Mouse (Mus musculus): ENCODE data around the gene Mettl7a1. TPM values are rescaled to one million over a fixed set of nuclear protein-coding genes. Genes with fewer than 3 reads are reported as not detected.

The Mettl7a1 gene
- 6.5 and 7.0 TPM in 2 replicates for polyA plus RNA-seq (2015; fragmentation: Nextera tagmentation; extraction: Ambion mirVana)

DNA sequence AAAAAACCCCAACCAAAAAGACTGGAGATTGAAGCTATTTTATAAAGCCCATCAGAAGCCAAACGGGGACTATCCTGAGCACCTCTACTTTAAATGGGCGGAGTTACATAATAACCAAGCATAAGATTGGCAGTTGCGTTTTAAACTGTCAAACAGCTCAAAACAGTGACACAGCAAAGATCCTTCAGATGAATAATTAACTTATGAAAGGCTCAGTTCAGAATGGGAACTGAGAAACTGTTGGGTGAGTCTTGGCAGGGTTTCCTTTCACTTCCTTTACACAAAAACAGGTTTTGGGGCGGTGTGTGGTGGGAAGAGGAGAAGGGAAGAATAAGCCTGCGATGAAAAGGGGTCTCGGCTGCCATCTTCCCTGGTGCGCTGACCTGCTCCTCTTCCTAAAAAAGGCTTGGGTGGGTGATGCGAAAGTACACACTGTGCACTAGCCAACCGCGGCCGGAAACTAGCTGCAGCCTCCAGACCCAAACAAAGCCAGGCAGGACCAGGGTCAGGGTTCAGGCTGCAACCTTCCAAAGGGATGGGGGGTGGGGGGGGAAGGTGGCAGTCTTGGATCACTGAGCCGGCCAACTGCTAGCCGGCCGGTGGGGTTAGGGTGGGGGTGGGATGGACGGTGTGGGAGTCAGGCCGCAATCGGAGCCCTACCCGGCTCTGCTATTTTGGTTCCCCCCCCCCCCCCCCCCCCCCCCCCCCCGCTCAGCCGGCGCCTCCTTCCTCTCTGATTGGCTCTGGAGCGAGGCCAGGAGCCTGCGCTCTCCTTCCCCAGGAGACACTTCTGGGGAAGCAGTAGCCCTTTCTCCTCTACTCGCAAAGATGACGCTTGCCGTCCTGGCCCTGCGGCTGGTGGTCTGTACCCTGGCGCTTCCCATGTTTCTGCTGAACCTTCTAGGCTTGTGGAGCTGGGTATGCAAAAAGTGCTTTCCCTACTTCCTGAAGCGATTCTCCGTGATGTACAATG is at the start of gene Mettl7a1:
Gene Mettl7a1, plus strand, starts transcription at position 122 of the 973 bp plus-strand sequence.

DNA sequence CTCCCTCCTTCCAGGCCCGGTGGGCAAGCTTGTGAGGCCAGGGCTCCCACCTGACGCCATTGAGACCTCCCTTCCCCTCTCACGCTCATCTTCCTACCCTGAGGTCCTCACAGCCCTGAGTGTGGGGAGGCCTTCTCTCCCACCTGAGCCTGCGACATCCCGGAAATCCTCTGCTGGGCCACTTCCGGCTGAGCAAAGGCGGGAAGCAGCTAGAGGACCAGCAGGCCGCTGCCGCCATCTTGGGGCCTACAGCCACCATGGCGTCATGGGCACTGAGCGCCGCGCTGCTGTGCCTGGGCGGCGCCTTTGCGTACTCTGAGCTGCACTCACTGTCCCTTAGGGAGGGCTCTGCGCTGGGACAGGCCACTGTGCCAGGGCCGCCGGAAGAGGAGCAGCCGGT is 23.3 kb upstream of the Mettl7a1 start, which contains the start of gene Tmprss12:
Gene Tmprss12, plus strand, starts transcription at position 212 of the 400 bp plus-strand sequence.

DNA sequence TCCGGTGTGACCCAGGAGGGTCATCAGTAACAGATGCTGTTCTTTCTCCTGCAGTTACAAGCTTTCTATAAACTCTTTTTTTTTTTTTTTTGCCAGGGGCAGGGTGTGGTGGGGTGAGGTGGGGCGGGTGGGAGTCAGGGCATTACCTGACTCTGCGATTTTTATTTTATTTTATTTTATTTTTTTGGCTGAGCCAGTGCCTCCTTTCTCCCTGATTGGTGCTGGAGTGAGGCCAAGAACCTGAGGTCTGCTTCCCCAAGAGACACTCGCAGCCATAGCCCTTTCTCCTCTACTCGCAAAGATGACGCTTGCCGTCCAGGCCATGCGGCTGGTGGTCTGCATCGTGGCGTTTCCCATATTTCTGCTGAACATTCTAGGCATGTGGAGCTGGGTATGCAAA is 30.7 kb downstream of the Mettl7a1 start, which contains the start of gene Mettl7a3:
Gene Mettl7a3, plus strand, starts transcription at position 301 of the 400 bp plus-strand sequence.

DNA sequence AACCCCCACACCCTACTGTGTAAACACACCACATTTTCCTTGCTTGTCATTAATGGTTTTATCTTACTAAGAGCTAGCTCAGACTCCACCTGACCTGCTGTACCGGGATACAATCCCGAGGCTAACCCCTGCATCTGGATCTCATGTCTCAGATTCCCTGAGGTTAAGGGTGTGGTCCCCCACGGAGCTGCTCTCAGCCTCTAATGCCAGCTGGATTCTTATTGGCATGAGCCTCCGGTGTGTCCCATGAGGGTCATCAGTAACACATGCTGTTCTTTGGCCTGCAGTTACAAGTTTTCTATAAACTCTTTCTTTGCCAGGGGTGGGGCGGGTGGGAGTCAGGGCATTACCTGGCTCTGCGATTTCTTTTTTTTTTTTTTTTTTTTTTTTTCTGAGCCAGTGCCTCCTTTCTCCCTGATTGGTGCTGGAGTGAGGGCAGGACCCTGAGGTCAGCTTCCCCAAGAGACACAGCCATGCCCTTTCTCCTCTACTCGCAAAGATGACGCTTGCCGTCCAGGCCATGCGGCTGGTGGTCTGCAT is 48.8 kb downstream of the Mettl7a1 start, which contains the start of the genes Methig1 and Mettl7a2:
Gene Methig1, plus strand, starts transcription at position 439 of the 540 bp plus-strand sequence.
Gene Mettl7a2, plus strand, starts transcription at position 490 of the 540 bp plus-strand sequence.

DNA sequence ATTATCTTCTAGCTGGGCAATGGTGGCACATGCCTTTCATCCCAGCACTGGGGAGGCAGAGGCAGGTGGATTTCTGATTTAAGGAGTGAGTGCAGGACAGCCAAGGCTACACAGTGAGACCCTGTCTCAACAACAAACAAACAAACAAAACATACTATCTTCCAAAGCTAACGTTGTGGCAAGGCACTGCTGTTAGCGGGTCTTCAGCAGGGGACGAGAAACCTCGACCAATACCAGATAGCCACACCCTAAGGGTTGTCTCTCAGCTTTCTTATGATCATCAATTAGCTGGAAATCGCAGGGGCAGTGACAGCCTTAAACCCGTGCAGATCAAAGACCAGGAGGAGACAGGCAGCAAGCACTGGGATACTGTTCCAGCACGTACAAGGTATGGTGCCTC is 60.3 kb downstream of the Mettl7a1 start, which contains the start of gene Higd1c:
Gene Higd1c, plus strand, starts transcription at position 301 of the 400 bp plus-strand sequence.

Other genes starting within 250 kb of the Mettl7a1 start
- 60.8 and 61.5 TPM in 2 replicates for gene Atf1, start 76.3 kb upstream of the Mettl7a1 start, polyA plus RNA-seq (2015; fragmentation: Nextera tagmentation; extraction: Ambion mirVana)
- gene Tmprss12, start 23.3 kb upstream of the Mettl7a1 start, polyA plus RNA-seq (2015; fragmentation: Nextera tagmentation; extraction: Ambion mirVana), result not detected in 2 replicates
- gene Mettl7a3, start 30.8 kb downstream of the Mettl7a1 start, polyA plus RNA-seq (2015; fragmentation: Nextera tagmentation; extraction: Ambion mirVana), result 0.07 TPM in 1 of 2 replicates, not detected in the other
- gene Methig1, start 49.0 kb downstream of the Mettl7a1 start, polyA plus RNA-seq (2015; fragmentation: Nextera tagmentation; extraction: Ambion mirVana), result 0.11 TPM in 1 of 2 replicates, not detected in the other
- not detected in 2 replicates for gene Mettl7a2, start 49.1 kb downstream of the Mettl7a1 start, polyA plus RNA-seq (2015; fragmentation: Nextera tagmentation; extraction: Ambion mirVana)
- not detected in 2 replicates for gene Higd1c, start 60.4 kb downstream of the Mettl7a1 start, polyA plus RNA-seq (2015; fragmentation: Nextera tagmentation; extraction: Ambion mirVana)
- 0.07 TPM in 1 of 2 replicates, not detected in the other for gene Gm5475, start 118.0 kb downstream of the Mettl7a1 start, polyA plus RNA-seq (2015; fragmentation: Nextera tagmentation; extraction: Ambion mirVana)
- 35.7 and 43.1 TPM in 2 replicates for gene Slc11a2, start 120.9 kb downstream of the Mettl7a1 start, polyA plus RNA-seq (2015; fragmentation: Nextera tagmentation; extraction: Ambion mirVana)
- 10.5 and 11.1 TPM in 2 replicates for gene Letmd1, start 164.9 kb downstream of the Mettl7a1 start, polyA plus RNA-seq (2015; fragmentation: Nextera tagmentation; extraction: Ambion mirVana)
- gene Csrnp2, start 191.3 kb downstream of the Mettl7a1 start, polyA plus RNA-seq (2015; fragmentation: Nextera tagmentation; extraction: Ambion mirVana), result 1.6 and 1.7 TPM in 2 replicates
- gene Tfcp2, start 247.9 kb downstream of the Mettl7a1 start, polyA plus RNA-seq (2015; fragmentation: Nextera tagmentation; extraction: Ambion mirVana), result 8.3 and 9.8 TPM in 2 replicates